ENCODE assay signal across 16 mouse cellular contexts in genomic region chr9:58315850-58316249, GRCm38 (mm10). TPM values are rescaled to one million over a fixed set of nuclear protein-coding genes. Genes with fewer than 3 reads are reported as not detected.
DNase-seq lines count a peak whose midpoint lies in the region; ATAC-seq and TF ChIP-seq lines count a peak whose summit lies in the region.
"Had no signal": no experiment of that assay in that cellular context is flagged by ENCODE, and none has a peak within 500 bp of the region (broad histone marks: within the 10 kb centered on the region; RNA-seq: fewer than 3 reads in every experiment).

No protein-coding gene starts in this region.

- H3K9ac ChIP-seq in hindbrain, embryonic 15.5 days = no peak overlapping the region
- H3K9ac ChIP-seq in hindbrain, postnatal 0 days (replicated peaks; ENCODE audit: low read length) = no peak overlapping the region
- H3K9ac ChIP-seq in limb, embryonic 12.5 days (replicated peaks) = no peak overlapping the region
- H3K9ac ChIP-seq: liver, postnatal 0 days had no signal

- peak; percentile 61 for DNase-seq in adrenal gland, postnatal 14 days
- no peak for DNase-seq in adrenal gland, adult 8-10 months
- no peak for DNase-seq in hindbrain, postnatal 0 days (ENCODE audit: low spot score)
- no peak for DNase-seq in embryonic facial prominence, embryonic 10.5 days (ENCODE audit: low spot score)
- DNase-seq in ovary, postnatal 10 days (ENCODE audit: low spot score) = no peak
- no peak for DNase-seq in left cerebral cortex, postnatal 14 days (ENCODE audit: low spot score in 2 of 2)
- DNase-seq: B cell, adult 2 months; kidney, adult 8-10 months; liver, postnatal 0 days had no signal

- intact Hi-C loops in left cerebral cortex, postnatal 14 days (cut with DNase I) = no loop called here

- no peak for TF ChIP-seq CTCF in hindbrain, postnatal 0 days (IDR thresholded peaks at IDR 0.05; ENCODE audit: low read depth)

- H3K27ac ChIP-seq in hindbrain, embryonic 15.5 days (replicated peaks) = peak overlapping the region; percentile 66; the same call in 1 of the 2 replicates
- H3K27ac ChIP-seq in hindbrain, postnatal 0 days = no peak overlapping the region
- peak overlapping the region; percentile 83 for H3K27ac ChIP-seq in embryonic facial prominence, embryonic 10.5 days (replicated peaks)
- H3K27ac ChIP-seq in limb, embryonic 12.5 days = peak overlapping the region; percentile 96

- 74% methylated on average over 2 of the region's 2 CpGs for WGBS in hindbrain, embryonic 15.5 days
- 81% methylated on average over 2 of the region's 2 CpGs for WGBS in hindbrain, postnatal 0 days
- 88% methylated on average over 2 of the region's 2 CpGs for WGBS in embryonic facial prominence, embryonic 10.5 days
- 88% methylated on average over 2 of the region's 2 CpGs for WGBS in limb, embryonic 12.5 days

- peaks cover 20% of the 10 kb centered on the region for H3K27me3 ChIP-seq in hindbrain, embryonic 15.5 days
- H3K27me3 ChIP-seq in hindbrain, postnatal 0 days (ENCODE audit: insufficient read depth, low read length) = 0 out of 2 replicates have a peak, but pooled peaks cover 3% of the 10 kb centered on the region
- H3K27me3 ChIP-seq in embryonic facial prominence, embryonic 10.5 days (replicated peaks; ENCODE audit: low read depth, poor library complexity, severe bottlenecking) = peaks cover 42% of the 10 kb centered on the region
- peaks cover 15% of the 10 kb centered on the region for H3K27me3 ChIP-seq in limb, embryonic 12.5 days
- H3K27me3 ChIP-seq: Patski had no signal

- H3K4me3 ChIP-seq in hindbrain, embryonic 15.5 days = no peak overlapping the region
- H3K4me3 ChIP-seq in hindbrain, postnatal 0 days (ENCODE audit: low read length) = no peak overlapping the region
- H3K4me3 ChIP-seq in embryonic facial prominence, embryonic 10.5 days = no peak overlapping the region
- no peak overlapping the region for H3K4me3 ChIP-seq in limb, embryonic 12.5 days (replicated peaks)

- no peaks in the 10 kb centered on the region for H3K36me3 ChIP-seq in hindbrain, embryonic 15.5 days
- no peaks in the 10 kb centered on the region for H3K36me3 ChIP-seq in hindbrain, postnatal 0 days (ENCODE audit: insufficient read depth, low read length)
- no peaks in the 10 kb centered on the region for H3K36me3 ChIP-seq in embryonic facial prominence, embryonic 10.5 days (replicated peaks)
- no peaks in the 10 kb centered on the region for H3K36me3 ChIP-seq in limb, embryonic 12.5 days

- H3K4me2 ChIP-seq in hindbrain, embryonic 15.5 days = no peak overlapping the region
- no peak overlapping the region for H3K4me2 ChIP-seq in hindbrain, postnatal 0 days (ENCODE audit: low read depth, low read length)
- H3K4me2 ChIP-seq in limb, embryonic 12.5 days = 0 out of 2 replicates have a peak overlapping the region, but pooled peaks have one; percentile 40

- no peak for ATAC-seq in hindbrain, embryonic 15.5 days (ENCODE audit: low FRiP score, low read depth)
- no peak for ATAC-seq in hindbrain, postnatal 0 days
- ATAC-seq in limb, embryonic 12.5 days (ENCODE audit: insufficient number of reproducible peaks, insufficient read depth, low FRiP score, low TSS enrichment, low read depth) = no peak
- ATAC-seq: liver, postnatal 0 days; Patski had no signal

- peaks cover 46% of the 10 kb centered on the region for H3K4me1 ChIP-seq in hindbrain, embryonic 15.5 days (replicated peaks)
- H3K4me1 ChIP-seq in hindbrain, postnatal 0 days (ENCODE audit: insufficient read depth, low read length) = peaks cover 33% of the 10 kb centered on the region
- peaks cover 61% of the 10 kb centered on the region for H3K4me1 ChIP-seq in embryonic facial prominence, embryonic 10.5 days
- peaks cover 65% of the 10 kb centered on the region for H3K4me1 ChIP-seq in limb, embryonic 12.5 days (replicated peaks)

- no peaks in the 10 kb centered on the region for H3K9me3 ChIP-seq in hindbrain, embryonic 15.5 days
- no peaks in the 10 kb centered on the region for H3K9me3 ChIP-seq in hindbrain, postnatal 0 days (ENCODE audit: low read length)
- H3K9me3 ChIP-seq in embryonic facial prominence, embryonic 10.5 days = no peaks in the 10 kb centered on the region
- no peaks in the 10 kb centered on the region for H3K9me3 ChIP-seq in limb, embryonic 12.5 days

RNA-seq across cellular contexts. Expression of gene Loxl1, which starts 2.9 kb away (rescaled TPM):
- 29.8 and 32.9 TPM in 2 replicates for total RNA-seq in adrenal gland, postnatal 14 days (2021)
- total RNA-seq in adrenal gland, adult 8-10 months (2022) = 10 to 100 TPM; 20.4 to 28.6 (median 23.0) TPM
- 10.3 and 10.7 TPM in 2 replicates for polyA plus RNA-seq in hindbrain, embryonic 15.5 days (2015; fragmentation: Nextera tagmentation; extraction: Ambion mirVana)
- total RNA-seq in hindbrain, postnatal 0 days (2014; rRNA removed) = 11.9 and 13.8 TPM in 2 replicates
- 9.1 and 9.7 TPM in 2 replicates for polyA plus RNA-seq in hindbrain, postnatal 0 days (2015; fragmentation: Nextera tagmentation; extraction: Ambion mirVana)
- 7.0 and 11.9 TPM in 2 replicates for polyA plus RNA-seq in embryonic facial prominence, embryonic 10.5 days (2016; fragmentation: Nextera tagmentation; extraction: Ambion mirVana)
- 30.1 and 34.7 TPM in 2 replicates for polyA plus RNA-seq in limb, embryonic 12.5 days (2016; fragmentation: Nextera tagmentation; extraction: Ambion mirVana)
- 1 to 10 TPM; 3.4 to 3.8 TPM for total RNA-seq in left cerebral cortex, postnatal 14 days (2021)

RNA-seq across cellular contexts. Expression of gene Tbc1d21, which starts 54.4 kb away (rescaled TPM):
- total RNA-seq in adrenal gland, postnatal 14 days (2021) = not detected in 2 replicates
- not detected for total RNA-seq in adrenal gland, adult 8-10 months (2022)
- polyA plus RNA-seq in hindbrain, embryonic 15.5 days (2015; fragmentation: Nextera tagmentation; extraction: Ambion mirVana) = not detected in 2 replicates
- total RNA-seq in hindbrain, postnatal 0 days (2014; rRNA removed) = not detected in 2 replicates
- not detected in 2 replicates for polyA plus RNA-seq in hindbrain, postnatal 0 days (2015; fragmentation: Nextera tagmentation; extraction: Ambion mirVana)
- polyA plus RNA-seq in embryonic facial prominence, embryonic 10.5 days (2016; fragmentation: Nextera tagmentation; extraction: Ambion mirVana) = not detected in 2 replicates
- polyA plus RNA-seq in limb, embryonic 12.5 days (2016; fragmentation: Nextera tagmentation; extraction: Ambion mirVana) = not detected in 2 replicates
- total RNA-seq in left cerebral cortex, postnatal 14 days (2021) = not detected
- total RNA-seq: gastrocnemius, adult 8-10 months; layer of hippocampus, postnatal 14 days; midbrain, postnatal 0 days had no signal
- polyA plus RNA-seq: cortical plate, adult 2 months; liver, postnatal 0 days; midbrain, postnatal 0 days; Patski had no signal
